Mouse (Mus musculus) hindbrain, embryonic 15.5 days (tissue): ENCODE measurements around the gene Pygb. TPM values are rescaled to one million over a fixed set of nuclear protein-coding genes. Genes with fewer than 3 reads are reported as not detected.

Source experiments
- ATAC-seq: fragments of 200-750 bp; cut with Nextera tagmentation; 2 replicates; pipeline ENCODE4 v1.8.0; 2017; ENCODE audit warnings: low read depth, moderate number of reproducible peaks, moderate TSS enrichment; ENCODE audit not compliant: low FRiP score
- H3K27ac ChIP-seq: fragments of 300-500 bp; sonication (generic); replicated peaks from 2 replicates; pipeline ENCODE4 v1.5.1; 2015; ENCODE audit warnings: mild to moderate bottlenecking, inconsistent platforms
- H3K27me3 ChIP-seq: fragments of 300-500 bp; sonication (generic); 2 replicates; pipeline ENCODE4 v1.6.1; 2015; ENCODE audit warnings: control low read depth, inconsistent platforms
- H3K36me3 ChIP-seq: fragments of 300-500 bp; sonication (generic); 2 replicates; pipeline ENCODE4 v1.6.1; 2015; ENCODE audit warnings: control low read depth, inconsistent platforms
- H3K4me1 ChIP-seq: fragments of 300-500 bp; sonication (generic); replicated peaks from 2 replicates; pipeline ENCODE4 v1.6.1; 2015; ENCODE audit warnings: control low read depth, inconsistent platforms
- H3K4me2 ChIP-seq: fragments of 300-500 bp; sonication (generic); 2 replicates; pipeline ENCODE4 v1.6.1; 2015; ENCODE audit warnings: moderate library complexity, mild to moderate bottlenecking, inconsistent platforms
- H3K4me3 ChIP-seq: fragments of 300-500 bp; sonication (generic); 2 replicates; pipeline ENCODE4 v1.5.1; 2015; ENCODE audit warnings: mild to moderate bottlenecking, inconsistent platforms
- H3K9ac ChIP-seq: fragments of 300-500 bp; sonication (generic); 2 replicates; pipeline ENCODE4 v1.6.1; 2015; ENCODE audit warnings: inconsistent platforms
- H3K9me3 ChIP-seq: fragments of 300-500 bp; sonication (generic); 2 replicates; pipeline ENCODE4 v1.6.1; 2016; ENCODE audit warnings: control low read depth, inconsistent platforms
- WGBS: fragments of 180-500 bp; shearing (Covaris S2); methylation state at CpG from one replicate; pipeline ENCODE4 v1.1.7; 2015; 5-methylcytosine and 5-hydroxymethylcytosine counted together
- polyA plus RNA-seq: library from polyadenylated mRNA; unstranded; fragments of >200 nt; fragmentation: Nextera tagmentation; extraction: Ambion mirVana; gene quantifications from 2 replicates; pipeline ENCODE4 v1.2.1, GENCODE M21; 2015

The Pygb gene
- polyA plus RNA-seq, 1 experiment from 2014 or later = 149 TPM

DNA sequence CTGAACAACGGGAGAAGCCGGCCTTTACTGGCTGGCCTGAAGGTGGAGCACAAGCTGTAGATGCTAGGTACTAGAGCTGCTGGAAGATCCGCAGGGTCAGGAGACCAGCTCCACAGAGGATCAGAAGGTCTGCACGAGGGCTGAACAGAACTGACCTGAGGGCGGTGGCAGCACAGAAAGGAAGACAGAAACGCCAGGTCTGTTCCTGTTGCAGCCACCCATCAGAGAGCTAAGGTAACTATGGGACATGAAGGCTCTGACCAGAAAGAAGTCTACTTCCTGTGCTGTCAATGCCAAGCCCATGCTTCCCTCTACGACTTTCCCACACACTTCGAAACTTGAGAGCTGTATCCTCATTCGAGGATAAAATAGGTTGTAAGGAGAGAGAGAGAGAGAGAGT lies 64.7 kb downstream of the Pygb start:
- peaks cover 3% of the 10 kb centered on the region; the same call in 1 of the 2 replicates for H3K36me3 ChIP-seq
- no peak overlapping the region for H3K4me3 ChIP-seq
- no peak for ATAC-seq
- H3K27me3 ChIP-seq = no peaks in the 10 kb centered on the region
- peaks cover 4% of the 10 kb centered on the region for H3K4me1 ChIP-seq
- 84% methylated on average over 9 of the region's 9 CpGs for WGBS
- no peaks in the 10 kb centered on the region for H3K9me3 ChIP-seq
- H3K9ac ChIP-seq = no peak overlapping the region
- H3K4me2 ChIP-seq = no peak overlapping the region
- H3K27ac ChIP-seq = no peak overlapping the region

DNA sequence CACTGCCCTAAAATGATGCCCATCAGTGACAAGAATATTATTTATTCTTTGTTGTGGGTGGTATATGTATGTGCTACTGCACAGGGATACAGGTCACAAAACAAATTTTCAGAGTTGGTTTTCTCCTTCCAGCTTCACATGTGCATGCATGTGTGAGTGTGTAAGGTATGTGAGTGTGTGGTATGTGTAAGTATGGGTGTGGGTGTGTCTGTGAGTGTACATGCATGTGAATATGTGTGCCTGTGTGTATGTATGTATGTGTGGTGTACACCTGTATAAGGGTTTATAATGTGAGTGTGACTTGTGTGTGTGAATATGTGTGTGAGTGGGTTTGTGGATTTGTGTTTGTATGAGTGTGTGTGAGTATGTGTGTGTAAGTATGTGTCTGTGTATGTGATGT lies 68.7 kb downstream of the Pygb start:
- H3K36me3 ChIP-seq = no peaks in the 10 kb centered on the region; the same call in 1 of the 2 replicates
- H3K27ac ChIP-seq = no peak overlapping the region
- no peak overlapping the region for H3K9ac ChIP-seq
- H3K4me2 ChIP-seq = no peak overlapping the region
- no peaks in the 10 kb centered on the region for H3K27me3 ChIP-seq
- H3K9me3 ChIP-seq = no peaks in the 10 kb centered on the region
- no peak overlapping the region for H3K4me3 ChIP-seq
- H3K4me1 ChIP-seq = no peaks in the 10 kb centered on the region
- ATAC-seq = peak; percentile 20; the same call in 1 of the 2 replicates

GRCm38 (mm10) chr2:150858724-150859487 lies 72.4 kb downstream of the Pygb start:
- H3K4me1 ChIP-seq = no peaks in the 10 kb centered on the region
- no peak overlapping the region for H3K9ac ChIP-seq
- no peaks in the 10 kb centered on the region for H3K27me3 ChIP-seq
- H3K27ac ChIP-seq = no peak overlapping the region
- no peak overlapping the region for H3K4me3 ChIP-seq
- H3K9me3 ChIP-seq = no peaks in the 10 kb centered on the region
- no peak for ATAC-seq
- H3K36me3 ChIP-seq = no peaks in the 10 kb centered on the region
- WGBS = 92% methylated on average over 9 of the region's 9 CpGs
- H3K4me2 ChIP-seq = no peak overlapping the region

GRCm38 (mm10) chr2:150859709-150860470 lies 73.4 kb downstream of the Pygb start:
- Histone ChIP-seq H3K4me2 (no peak overlapping the region), H3K36me3 (no peaks in the 10 kb centered on the region), H3K9ac (no peak overlapping the region), H3K27ac (no peak overlapping the region), H3K4me3 (no peak overlapping the region), H3K9me3 (no peaks in the 10 kb centered on the region), H3K4me1 (no peaks in the 10 kb centered on the region), H3K27me3 (no peaks in the 10 kb centered on the region)
- WGBS = 83% methylated on average over 11 of the region's 11 CpGs
- no peak for ATAC-seq

GRCm38 (mm10) chr2:150861128-150861527 lies 74.6 kb downstream of the Pygb start:
- H3K27me3 ChIP-seq = no peaks in the 10 kb centered on the region
- ATAC-seq = no peak
- H3K36me3 ChIP-seq = no peaks in the 10 kb centered on the region
- no peaks in the 10 kb centered on the region for H3K4me1 ChIP-seq
- no peaks in the 10 kb centered on the region for H3K9me3 ChIP-seq
- no peak overlapping the region for H3K27ac ChIP-seq
- H3K9ac ChIP-seq = no peak overlapping the region
- H3K4me2 ChIP-seq = no peak overlapping the region
- 90% methylated on average over 2 of the region's 2 CpGs for WGBS
- H3K4me3 ChIP-seq = no peak overlapping the region

- H3K9ac ChIP-seq = no peak overlapping the region
- no peak overlapping the region for H3K4me3 ChIP-seq
- no peaks in the 10 kb centered on the region for H3K4me1 ChIP-seq
- H3K4me2 ChIP-seq = no peak overlapping the region
- H3K36me3 ChIP-seq = no peaks in the 10 kb centered on the region
- ATAC-seq = no peak
- H3K9me3 ChIP-seq = no peaks in the 10 kb centered on the region
- no peaks in the 10 kb centered on the region for H3K27me3 ChIP-seq
- WGBS = 98% methylated on average over 2 of the region's 2 CpGs
- no peak overlapping the region for H3K27ac ChIP-seq
Measured at GRCm38 (mm10) chr2:150867021-150867420, 80.5 kb downstream of the Pygb start.

DNA sequence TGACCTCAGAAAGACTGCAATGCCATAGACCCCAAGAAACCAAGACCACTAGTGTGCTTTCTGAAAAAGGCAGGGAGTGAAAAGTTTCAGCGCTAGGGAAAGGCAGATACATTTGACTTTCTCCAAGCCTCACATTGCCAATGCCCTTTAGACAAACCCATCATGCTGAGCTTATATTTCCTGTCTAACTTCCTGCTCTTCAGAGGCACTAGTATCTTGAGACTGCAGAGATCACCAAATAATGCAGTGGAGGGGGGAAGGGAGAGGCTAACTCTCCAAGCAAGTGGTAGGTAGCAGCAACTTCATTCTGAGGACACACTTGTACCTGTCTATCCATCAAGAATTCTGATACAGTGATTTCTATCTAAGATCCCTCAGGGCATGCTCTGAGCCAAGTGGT lies 82.9 kb downstream of the Pygb start:
- Histone ChIP-seq H3K4me3 (no peak overlapping the region), H3K27me3 (no peaks in the 10 kb centered on the region), H3K4me2 (no peak overlapping the region), H3K9me3 (no peaks in the 10 kb centered on the region), H3K4me1 (no peaks in the 10 kb centered on the region), H3K27ac (no peak overlapping the region), H3K36me3 (no peaks in the 10 kb centered on the region), H3K9ac (no peak overlapping the region)
- 89% methylated on average over 1 of the region's 1 CpGs for WGBS
- ATAC-seq = no peak

- WGBS = 93% methylated on average over 1 of the region's 1 CpGs
- H3K4me2 ChIP-seq = no peak overlapping the region
- H3K27me3 ChIP-seq = no peaks in the 10 kb centered on the region
- no peak overlapping the region for H3K4me3 ChIP-seq
- no peak for ATAC-seq
- no peak overlapping the region for H3K27ac ChIP-seq
- no peak overlapping the region for H3K9ac ChIP-seq
- H3K9me3 ChIP-seq = no peaks in the 10 kb centered on the region
- H3K36me3 ChIP-seq = no peaks in the 10 kb centered on the region
- H3K4me1 ChIP-seq = no peaks in the 10 kb centered on the region
Measured at GRCm38 (mm10) chr2:150874508-150874907, 88.0 kb downstream of the Pygb start.

GRCm38 (mm10) chr2:150875226-150875625 lies 88.7 kb downstream of the Pygb start:
- no peak overlapping the region for H3K27ac ChIP-seq
- H3K4me2 ChIP-seq = no peak overlapping the region
- ATAC-seq = no peak
- H3K9me3 ChIP-seq = no peaks in the 10 kb centered on the region
- H3K36me3 ChIP-seq = no peaks in the 10 kb centered on the region
- 94% methylated on average over 1 of the region's 1 CpGs for whole genome bisulfite sequencing
- H3K9ac ChIP-seq = no peak overlapping the region
- no peaks in the 10 kb centered on the region for H3K4me1 ChIP-seq
- H3K27me3 ChIP-seq = no peaks in the 10 kb centered on the region
- H3K4me3 ChIP-seq = no peak overlapping the region

DNA sequence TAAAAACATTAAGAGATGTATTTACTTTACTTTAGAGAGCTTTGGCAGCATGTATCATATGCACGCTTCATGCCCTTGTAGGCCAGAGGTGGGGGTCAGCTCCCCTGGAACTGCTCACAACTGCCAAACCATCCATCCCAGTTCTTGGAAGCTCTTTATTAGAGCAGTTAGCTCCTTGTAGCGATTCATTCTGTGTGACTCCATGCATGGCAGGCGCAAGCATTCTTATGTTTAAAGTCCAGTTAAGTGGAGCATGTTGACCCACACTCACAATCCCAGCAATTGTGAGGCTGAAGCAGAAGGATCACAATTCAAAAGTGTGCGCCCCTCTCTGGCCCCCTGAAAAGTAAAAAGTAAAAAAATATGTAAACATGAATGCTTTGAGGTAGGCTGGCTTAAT lies 91.0 kb downstream of the Pygb start:
- no peak for ATAC-seq
- no peak overlapping the region for H3K4me2 ChIP-seq
- H3K9me3 ChIP-seq = no peaks in the 10 kb centered on the region
- H3K9ac ChIP-seq = no peak overlapping the region
- no peak overlapping the region for H3K4me3 ChIP-seq
- no peaks in the 10 kb centered on the region for H3K36me3 ChIP-seq
- 90% methylated on average over 4 of the region's 4 CpGs for WGBS
- H3K4me1 ChIP-seq = no peaks in the 10 kb centered on the region
- no peaks in the 10 kb centered on the region for H3K27me3 ChIP-seq
- H3K27ac ChIP-seq = no peak overlapping the region
